Mouse (Mus musculus) monocyte, adult 59 days (primary cell): ENCODE results near the gene Napsa. TPM values are rescaled to one million over a fixed set of nuclear protein-coding genes. Genes with fewer than 3 reads are reported as not detected.

Experiments
- total RNA-seq, 2 experiments: library from RNA; stranded (reverse); gene quantifications; one replicate each; pipeline ENCODE4 v1.2.4; 2023

Gene Napsa
- 100 to 1,000 TPM; 353 to 405 TPM for total RNA-seq

GRCm38 (mm10) chr7:44572213-44572701, at the start of gene Napsa:
Gene Napsa (plus strand): TSS chr7:44572380.

GRCm38 (mm10) chr7:44524502-44524901, 47.7 kb upstream of the Napsa start, which contains the start of gene Mybpc2:
Gene Mybpc2 (minus strand): TSS chr7:44524656.

GRCm38 (mm10) chr7:44531946-44532732, 40.0 kb upstream of the Napsa start, which contains the start of gene Spib:
Gene Spib (minus strand): TSS chr7:44532071.

GRCm38 (mm10) chr7:44548497-44549087, 23.6 kb upstream of the Napsa start, which contains the start of gene Pold1:
Gene Pold1 (minus strand): TSS chr7:44548849.

GRCm38 (mm10) chr7:44553826-44554225, 18.4 kb upstream of the Napsa start, which contains the start of gene Nr1h2:
Gene Nr1h2 (minus strand): TSS chr7:44553951.

GRCm38 (mm10) chr7:44590402-44591347, 18.5 kb downstream of the Napsa start, which contains the start of gene Kcnc3:
Gene Kcnc3 (plus strand): TSS chr7:44590664.

Other genes starting within 250 kb of the Napsa start
- 1 to 10 TPM in 1 of 2 experiments, under 1 TPM in 1; 0.89 to 1.4 TPM for gene Syt3, start 188.3 kb upstream of the Napsa start, total RNA-seq
- 1 to 10 TPM; 1.0 to 1.2 TPM for gene 1700008O03Rik, start 186.6 kb upstream of the Napsa start, total RNA-seq
- not detected for gene Lrrc4b, start 143.4 kb upstream of the Napsa start, total RNA-seq
- not detected for gene Aspdh, start 107.0 kb upstream of the Napsa start, total RNA-seq
- gene Josd2, start 104.4 kb upstream of the Napsa start, total RNA-seq = 10 to 100 TPM; 44.5 to 50.4 TPM
- 10 to 100 TPM; 58.9 to 60.9 TPM for gene Emc10, start 75.9 kb upstream of the Napsa start, total RNA-seq
- 1 to 10 TPM; 2.8 to 3.8 TPM for gene Fam71e1, start 75.8 kb upstream of the Napsa start, total RNA-seq
- under 1 TPM; 0.13 to 0.27 TPM for gene Mybpc2, start 47.7 kb upstream of the Napsa start, total RNA-seq
- 1 to 10 TPM; 5.7 to 9.4 TPM for gene Spib, start 40.3 kb upstream of the Napsa start, total RNA-seq
- 10 to 100 TPM; 14.4 to 18.7 TPM for gene Pold1, start 23.5 kb upstream of the Napsa start, total RNA-seq
- gene Nr1h2, start 18.4 kb upstream of the Napsa start, total RNA-seq = 100 to 1,000 TPM; 256 TPM
- 1 to 10 TPM; 1.7 to 3.4 TPM for gene Kcnc3, start 18.3 kb downstream of the Napsa start, total RNA-seq
- 1 to 10 TPM in 1 of 2 experiments, under 1 TPM in 1; 0.15 to 1.3 TPM for gene Myh14, start 98.5 kb downstream of the Napsa start, total RNA-seq
- gene Izumo2, start 136.4 kb downstream of the Napsa start, total RNA-seq = not detected
- gene Vrk3, start 176.0 kb downstream of the Napsa start, total RNA-seq = 10 to 100 TPM; 57.7 to 61.2 TPM
- gene Zfp473, start 178.7 kb downstream of the Napsa start, total RNA-seq = 1 to 10 TPM in 1 of 2 experiments, under 1 TPM in 1; 0.33 to 1.1 TPM
- 10 to 100 TPM; 26.2 to 31.2 TPM for gene Nup62, start 243.7 kb downstream of the Napsa start, total RNA-seq
- gene Il4i1, start 244.0 kb downstream of the Napsa start, total RNA-seq = 10 to 100 TPM; 12.7 to 14.3 TPM
- 1 to 10 TPM; 4.7 to 6.0 TPM for gene Atf5, start 244.3 kb downstream of the Napsa start, total RNA-seq